Mouse (Mus musculus): ENCODE measurements around the gene Psap.

Psap gene

DNA sequence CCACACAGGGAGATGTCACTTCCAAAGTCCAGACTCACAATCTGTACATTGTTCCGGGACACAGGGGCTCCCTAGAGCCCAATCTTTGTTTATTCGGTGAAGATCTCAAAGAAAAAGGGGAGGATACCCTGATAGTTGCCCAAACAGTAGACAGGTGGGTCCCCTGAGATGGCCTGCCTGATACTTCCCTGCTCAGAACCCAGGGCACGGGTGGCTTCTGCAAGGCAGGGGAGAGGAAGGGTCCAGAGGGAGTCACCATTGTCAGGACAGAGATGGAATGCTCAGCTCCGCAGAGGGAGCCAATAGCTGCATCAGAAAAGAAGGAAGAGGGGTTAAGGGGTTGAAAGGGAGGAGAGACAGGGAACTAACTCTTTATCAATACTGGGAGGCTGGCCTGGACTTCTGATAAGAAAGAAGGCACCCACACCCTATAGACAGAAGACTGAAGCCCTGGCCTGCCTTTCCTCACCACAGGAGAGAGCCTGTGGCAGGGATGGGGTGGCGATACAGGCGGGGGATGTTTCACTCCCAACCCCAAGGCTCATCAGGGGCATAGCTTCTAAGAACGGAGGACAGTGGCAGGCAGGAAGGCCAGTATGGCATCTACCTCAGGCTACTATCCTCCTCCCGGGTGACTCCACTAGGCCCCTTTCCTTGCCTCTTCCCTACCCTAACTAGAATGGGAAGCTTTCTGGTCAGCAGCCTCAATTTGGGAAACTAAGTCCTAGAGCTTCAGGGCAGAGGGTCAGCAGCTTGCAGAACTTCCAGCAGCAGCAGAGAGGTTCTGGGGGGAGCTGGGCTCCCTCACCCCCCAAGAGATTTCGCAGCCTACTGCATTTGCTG lies 70.6 kb downstream of the Psap start:
- no peak for TF ChIP-seq GATA4 (IDR thresholded peaks at IDR 0.05; ENCODE audit: insufficient replicate concordance, low read length)

DNA sequence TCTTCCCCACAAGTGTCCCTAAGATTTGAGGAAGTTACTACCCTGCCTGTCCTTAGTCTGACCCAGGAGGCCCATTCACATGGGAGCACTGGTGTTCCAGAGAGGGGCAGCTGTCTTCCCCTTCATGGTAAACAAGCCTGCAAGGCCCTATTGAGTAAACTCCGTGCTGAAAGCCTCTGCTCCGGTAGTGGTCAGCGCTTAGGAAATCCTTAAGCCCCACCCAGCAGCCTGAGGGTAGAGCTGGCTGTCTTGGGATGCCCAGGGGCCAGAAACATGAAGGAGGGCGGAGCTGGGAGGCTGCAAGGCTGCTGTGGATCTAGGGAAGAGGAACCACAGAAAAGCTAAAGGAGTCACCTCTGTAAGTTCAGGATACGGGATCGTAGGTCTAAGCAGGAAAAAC lies 71.6 kb downstream of the Psap start:
- TF ChIP-seq GATA4 (IDR thresholded peaks at IDR 0.05; ENCODE audit: insufficient replicate concordance, low read length): no peak

DNA sequence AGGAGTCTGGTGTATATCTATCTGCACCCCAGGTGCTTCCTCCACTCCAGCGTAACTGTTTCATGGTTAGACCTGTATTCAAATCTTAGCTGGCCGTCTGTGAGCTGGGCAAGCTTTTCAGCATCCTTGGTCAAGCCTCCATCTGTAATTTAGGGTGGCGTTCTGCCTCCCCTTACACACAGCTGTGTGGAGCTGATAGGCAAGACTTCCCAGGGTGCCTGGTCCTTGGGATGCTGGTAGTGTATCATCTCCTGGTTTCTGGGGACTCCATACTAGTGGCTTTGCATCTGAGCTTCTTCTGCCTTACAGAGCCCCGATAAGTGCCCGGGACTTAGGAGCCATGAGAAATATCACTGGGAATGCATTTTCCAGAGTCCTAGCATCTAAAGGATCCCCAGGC lies 72.2 kb downstream of the Psap start:
- no peak for TF ChIP-seq GATA4 (IDR thresholded peaks at IDR 0.05; ENCODE audit: insufficient replicate concordance, low read length)

DNA sequence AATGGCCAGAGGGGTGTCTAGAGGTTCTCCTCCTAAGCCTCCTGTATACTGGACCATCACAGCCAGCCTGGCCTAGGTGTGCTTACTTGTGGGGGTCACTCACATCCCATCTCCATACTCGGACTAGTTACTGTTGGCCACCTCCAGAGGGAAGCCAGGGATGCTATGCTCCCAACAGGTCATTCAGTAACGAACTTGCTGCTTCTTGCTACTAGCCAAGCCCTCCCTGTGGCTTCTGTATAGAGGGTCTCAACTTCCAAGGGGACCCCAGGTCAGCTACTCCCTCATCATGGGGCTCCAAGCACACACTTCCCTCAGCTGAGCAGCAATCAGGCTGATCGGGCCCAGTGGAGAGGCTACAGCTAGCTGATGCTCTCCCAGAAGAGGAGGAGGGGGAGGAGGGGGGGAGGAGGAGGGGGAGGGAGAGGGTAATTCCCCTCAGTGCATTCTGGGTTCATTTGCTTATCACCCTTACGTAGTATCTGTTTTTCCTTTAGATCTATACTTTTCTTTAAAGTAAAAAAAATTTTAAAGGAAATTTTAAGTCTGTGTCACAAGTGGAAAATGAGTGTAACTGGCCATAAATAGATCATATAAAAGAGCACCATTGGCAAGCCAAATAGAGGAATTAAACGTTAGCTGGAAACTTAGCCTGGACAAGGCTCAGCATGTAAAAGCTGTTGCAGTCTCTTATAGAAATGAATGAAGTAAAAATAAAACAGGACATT lies 72.8 kb downstream of the Psap start:
- no peak for TF ChIP-seq GATA4 (IDR thresholded peaks at IDR 0.05; ENCODE audit: insufficient replicate concordance, low read length)

DNA sequence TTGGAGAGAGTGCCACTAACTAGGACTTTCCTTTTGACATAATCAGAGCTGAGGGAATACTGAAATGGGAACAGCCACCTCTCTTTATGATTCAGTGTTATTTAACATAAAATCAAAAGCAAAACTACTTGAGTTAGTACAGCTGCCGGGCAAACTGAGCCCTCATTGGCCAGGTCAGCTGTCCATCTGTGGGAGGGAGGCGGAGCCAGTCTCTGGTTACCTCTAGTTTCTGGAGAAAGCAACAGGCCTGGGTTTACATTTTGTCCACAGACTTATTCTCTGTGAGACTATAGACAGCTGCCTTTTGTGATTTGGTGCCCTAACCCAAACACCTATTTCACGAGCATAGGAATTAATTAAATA lies 73.4 kb downstream of the Psap start:
- no peak for TF ChIP-seq GATA4 (IDR thresholded peaks at IDR 0.05; ENCODE audit: insufficient replicate concordance, low read length)

DNA sequence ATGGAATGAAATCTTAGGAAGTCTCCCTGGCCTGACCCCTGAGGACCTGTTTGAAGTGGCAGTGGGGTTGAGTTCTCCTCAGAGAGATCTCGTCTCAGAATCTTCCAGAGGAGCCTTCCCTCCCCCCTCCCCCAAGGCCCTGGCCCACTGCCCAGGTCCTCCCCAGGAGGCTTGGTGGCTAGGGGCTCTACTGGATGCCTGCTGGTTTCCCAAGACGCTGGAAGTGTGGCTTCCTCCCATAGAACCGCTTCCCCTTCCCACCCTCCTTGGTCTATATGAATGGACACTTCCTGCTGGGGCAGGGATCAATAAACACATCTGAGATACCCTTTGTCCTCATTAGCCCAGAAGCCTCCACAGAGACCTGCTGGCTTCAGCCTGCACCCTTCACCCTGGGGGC lies 73.8 kb downstream of the Psap start:
- no peak for TF ChIP-seq GATA4 (IDR thresholded peaks at IDR 0.05; ENCODE audit: insufficient replicate concordance, low read length)

DNA sequence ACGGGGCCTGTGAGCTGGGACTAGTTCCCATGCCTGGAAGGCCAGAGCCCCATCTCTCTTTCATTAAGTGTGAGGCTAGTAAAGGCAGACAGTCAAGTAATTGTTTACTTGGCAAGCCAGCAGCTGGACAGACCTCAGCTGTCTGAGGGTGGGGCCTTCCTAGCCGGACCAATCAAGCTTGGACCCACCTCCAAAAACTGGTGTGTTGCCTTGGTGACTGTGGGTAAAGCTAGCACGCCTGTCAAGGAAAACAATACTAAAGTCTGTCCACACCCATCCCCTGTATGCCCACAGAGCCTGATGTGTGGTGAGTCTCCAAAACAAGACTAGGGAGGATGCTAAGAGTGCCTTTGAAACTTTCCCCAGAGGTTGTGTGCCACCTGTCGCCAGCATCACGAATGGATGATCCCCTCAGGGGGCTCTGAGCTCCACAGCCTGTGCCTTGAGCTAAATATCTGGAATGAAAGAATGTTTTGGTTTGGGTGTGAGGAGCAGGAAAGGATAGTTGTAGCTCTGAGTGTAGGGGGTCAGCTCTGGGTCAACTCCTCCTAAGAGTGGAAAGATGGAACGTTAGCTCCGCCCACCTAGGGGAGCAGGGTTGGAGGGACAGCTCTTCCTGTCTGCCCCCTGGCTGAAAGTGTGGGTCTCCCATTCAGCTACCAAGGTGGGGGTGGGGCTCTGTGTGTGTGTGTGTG lies 74.5 kb downstream of the Psap start:
- no peak for TF ChIP-seq GATA4 (IDR thresholded peaks at IDR 0.05; ENCODE audit: insufficient replicate concordance, low read length)
